Mouse (Mus musculus) hindlimb bud, embryonic 11.5 days (tissue): ENCODE measurements around the gene Aqp7.
"Not testable (repeated sequence)": the region's sequence is repeated elsewhere in the genome, so short reads cannot be mapped to it uniquely, and the experiment has no call there.

Source experiments
- DNase-seq: peaks from one replicate; pipeline ENCODE4 v3.0.0-alpha.2; 2012; ENCODE audit warnings: low read depth, low spot score; ENCODE audit errors: extremely low spot score

The Aqp7 gene

GRCm38 (mm10) chr4:41047524-41048271 lies at the start of gene Aqp7:
Gene Aqp7 (minus strand): TSS chr4:41048139.
- DNase-seq = no peak

GRCm38 (mm10) chr4:41097381-41097780 lies 49.4 kb upstream of the Aqp7 start:
- no peak for DNase-seq

GRCm38 (mm10) chr4:41096794-41097193 lies 48.9 kb upstream of the Aqp7 start:
- DNase-seq = no peak

DNA sequence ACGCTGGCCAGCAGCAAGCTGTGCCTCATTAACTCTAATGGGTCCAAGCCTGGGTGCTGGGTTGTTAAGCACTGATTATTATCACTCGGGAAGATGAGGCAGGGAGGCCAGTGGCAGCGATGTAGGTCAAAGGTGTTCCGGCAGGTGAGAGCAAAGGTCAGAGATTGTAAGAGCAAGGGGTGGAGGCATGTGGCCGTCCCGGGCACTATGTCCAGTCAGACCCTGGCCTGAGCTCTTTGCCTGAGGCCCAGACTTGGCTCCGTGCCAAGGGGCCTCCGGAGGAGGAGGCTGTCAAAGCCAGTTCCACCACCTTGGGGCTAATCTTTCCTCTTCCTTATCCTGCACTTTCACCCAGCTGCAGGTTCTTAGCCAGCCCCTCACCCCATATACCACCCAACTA lies 48.2 kb upstream of the Aqp7 start:
- DNase-seq = no peak

- DNase-seq = no peak
These were observed 46.4 kb upstream of the Aqp7 start for GRCm38 (mm10) chr4:41094361-41094760.

- DNase-seq = no peak
These were observed 45.0 kb upstream of the Aqp7 start for GRCm38 (mm10) chr4:41092958-41093357.

GRCm38 (mm10) chr4:41091391-41091790 lies 43.5 kb upstream of the Aqp7 start:
- no peak for DNase-seq

DNA sequence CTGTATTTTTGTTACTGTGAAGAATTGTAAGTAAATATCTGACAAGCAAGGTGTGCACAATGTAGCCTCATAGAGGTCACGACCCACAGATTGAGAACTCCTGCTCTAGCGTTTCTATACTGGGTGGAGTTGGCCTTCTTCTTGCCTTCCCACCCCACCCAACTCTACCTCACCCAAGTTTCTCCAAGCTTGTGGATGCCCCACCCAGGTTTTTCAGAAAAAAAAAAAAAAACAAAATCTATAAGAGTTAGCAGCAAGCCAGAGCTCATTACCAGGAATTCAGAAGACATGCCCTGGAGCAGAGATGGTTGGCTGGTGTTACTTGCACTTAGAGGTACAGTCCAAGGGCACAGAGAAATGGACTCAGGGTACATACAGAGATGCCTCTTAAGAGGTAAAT lies 41.8 kb upstream of the Aqp7 start:
- no peak for DNase-seq

GRCm38 (mm10) chr4:41089189-41089588 lies 41.2 kb upstream of the Aqp7 start:
- DNase-seq = no peak

- no peak for DNase-seq
These were observed 39.7 kb upstream of the Aqp7 start for GRCm38 (mm10) chr4:41087459-41088298.

GRCm38 (mm10) chr4:41086947-41087346 lies 39.0 kb upstream of the Aqp7 start:
- no peak for DNase-seq

GRCm38 (mm10) chr4:41084819-41085218 lies 36.9 kb upstream of the Aqp7 start:
- DNase-seq = no peak

- DNase-seq = not testable (repeated sequence)
These were observed 34.9 kb upstream of the Aqp7 start for GRCm38 (mm10) chr4:41082803-41083202.

DNA sequence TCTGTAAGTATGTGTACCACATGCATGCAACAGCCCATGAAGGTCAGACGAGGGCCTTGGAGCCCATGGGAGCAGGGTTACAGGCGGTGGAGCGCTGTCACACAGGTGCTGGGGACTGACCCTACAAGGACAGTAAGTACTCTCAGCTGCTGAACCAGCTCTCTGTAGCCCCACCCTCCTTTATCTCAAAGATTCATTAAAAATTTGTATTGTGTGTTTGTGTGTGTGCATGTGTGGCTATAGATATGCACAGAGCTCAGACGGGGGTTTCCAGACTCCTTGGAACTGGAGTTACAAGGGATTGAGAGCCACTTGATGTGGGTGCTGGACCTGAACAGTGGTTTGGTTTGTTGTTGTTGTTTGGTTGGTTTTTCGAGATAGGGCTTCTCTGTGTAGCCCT lies 33.8 kb upstream of the Aqp7 start:
- DNase-seq = no peak

- no peak for DNase-seq
These were observed 30.8 kb upstream of the Aqp7 start for GRCm38 (mm10) chr4:41078726-41079125.

GRCm38 (mm10) chr4:41074461-41074860 lies 26.5 kb upstream of the Aqp7 start:
- DNase-seq = no peak

- no peak for DNase-seq
These were observed 25.3 kb upstream of the Aqp7 start for GRCm38 (mm10) chr4:41073008-41073817.

GRCm38 (mm10) chr4:41071500-41072429 lies 23.8 kb upstream of the Aqp7 start:
- DNase-seq = no peak

- DNase-seq = no peak
These were observed 17.3 kb upstream of the Aqp7 start for GRCm38 (mm10) chr4:41065196-41065595.
